Mouse (Mus musculus): ENCODE results near the gene Phlpp1. TPM values are rescaled to one million over a fixed set of nuclear protein-coding genes. Genes with fewer than 3 reads are reported as not detected.

Gene Phlpp1
- polyA plus RNA-seq, 1 experiment from 2014 or later = 9.8 TPM

DNA sequence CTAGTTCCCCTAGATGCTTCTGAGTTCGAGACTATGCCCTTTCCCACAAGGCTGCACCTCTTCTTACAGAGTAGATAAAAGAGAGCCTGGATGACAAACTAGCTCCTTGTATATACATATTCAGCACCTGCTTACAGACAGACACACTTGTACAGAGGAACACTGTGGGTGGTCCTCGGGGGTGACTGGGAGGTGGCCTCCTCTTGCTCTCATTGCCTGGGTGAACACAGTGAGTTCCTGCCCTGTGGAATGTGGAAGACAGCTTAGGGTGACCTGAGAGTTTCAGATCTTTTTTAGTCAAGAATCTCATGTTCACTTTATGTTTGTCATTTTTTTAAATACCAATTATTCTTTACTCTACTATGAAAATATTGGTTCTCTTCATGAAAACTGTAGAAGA is 200.9 kb downstream of the Phlpp1 start:
- Histone ChIP-seq H3K4me3 (ENCODE audit: low read depth, low read length) (no peak overlapping the region), H3K36me3 (ENCODE audit: control insufficient read depth, insufficient read depth, low read length) (no peaks in the 10 kb centered on the region), H3K9ac (ENCODE audit: low read depth, low read length) (no peak overlapping the region), H3K27me3 (ENCODE audit: control insufficient read depth, insufficient read depth, low read length) (no peaks in the 10 kb centered on the region), H3K4me1 (replicated peaks; ENCODE audit: control insufficient read depth, insufficient read depth, low read length) (no peaks in the 10 kb centered on the region), H3K9me3 (ENCODE audit: control insufficient read depth, low read length) (no peaks in the 10 kb centered on the region), H3K4me2 (replicated peaks; ENCODE audit: low read depth, low read length) (no peak overlapping the region), H3K27ac (ENCODE audit: low read depth, low read length) (no peak overlapping the region)
- no peak for ATAC-seq (ENCODE audit: low FRiP score)
- DNase-seq (ENCODE audit: low spot score) = no peak
- 84% methylated on average over 2 of the region's 2 CpGs for WGBS

GRCm38 (mm10) chr1:106373656-106374055 is 202.1 kb downstream of the Phlpp1 start:
- Histone ChIP-seq H3K4me1 (replicated peaks; ENCODE audit: control insufficient read depth, insufficient read depth, low read length) (no peaks in the 10 kb centered on the region), H3K4me3 (ENCODE audit: low read depth, low read length) (no peak overlapping the region), H3K27ac (ENCODE audit: low read depth, low read length) (no peak overlapping the region), H3K27me3 (ENCODE audit: control insufficient read depth, insufficient read depth, low read length) (no peaks in the 10 kb centered on the region), H3K4me2 (replicated peaks; ENCODE audit: low read depth, low read length) (no peak overlapping the region), H3K9ac (ENCODE audit: low read depth, low read length) (no peak overlapping the region), H3K9me3 (ENCODE audit: control insufficient read depth, low read length) (no peaks in the 10 kb centered on the region), H3K36me3 (ENCODE audit: control insufficient read depth, insufficient read depth, low read length) (no peaks in the 10 kb centered on the region)
- no peak for DNase-seq (ENCODE audit: low spot score)
- 93% methylated on average over 1 of the region's 1 CpGs for WGBS
- no peak for ATAC-seq (ENCODE audit: low FRiP score)

GRCm38 (mm10) chr1:106374274-106374673 is 202.7 kb downstream of the Phlpp1 start:
- Histone ChIP-seq H3K4me2 (replicated peaks; ENCODE audit: low read depth, low read length) (no peak overlapping the region), H3K27me3 (ENCODE audit: control insufficient read depth, insufficient read depth, low read length) (no peaks in the 10 kb centered on the region), H3K9me3 (ENCODE audit: control insufficient read depth, low read length) (no peaks in the 10 kb centered on the region), H3K4me3 (ENCODE audit: low read depth, low read length) (no peak overlapping the region), H3K9ac (ENCODE audit: low read depth, low read length) (no peak overlapping the region), H3K4me1 (replicated peaks; ENCODE audit: control insufficient read depth, insufficient read depth, low read length) (no peaks in the 10 kb centered on the region), H3K27ac (ENCODE audit: low read depth, low read length) (no peak overlapping the region), H3K36me3 (ENCODE audit: control insufficient read depth, insufficient read depth, low read length) (no peaks in the 10 kb centered on the region)
- ATAC-seq (ENCODE audit: low FRiP score) (no peak), DNase-seq (ENCODE audit: low spot score) (no peak)
- WGBS = 98% methylated on average over 2 of the region's 2 CpGs

DNA sequence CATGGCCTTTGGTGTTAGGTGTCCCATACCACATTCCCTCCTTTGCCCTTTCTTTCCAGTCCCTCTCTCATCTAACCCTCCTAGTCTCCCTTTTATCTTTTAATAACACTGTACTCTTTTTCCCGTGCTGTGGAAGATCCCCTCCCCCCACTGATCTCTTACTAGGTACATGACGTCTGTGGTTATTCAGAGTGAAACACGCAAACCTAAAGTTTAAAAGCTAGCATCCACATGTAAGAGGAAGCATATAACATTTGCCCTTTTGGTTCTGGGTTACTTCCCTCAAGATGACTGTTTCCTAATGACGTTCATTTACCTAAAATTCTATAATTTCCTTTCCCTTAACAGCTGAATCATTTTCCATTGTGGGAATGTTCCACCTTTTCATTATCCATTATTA is 203.4 kb downstream of the Phlpp1 start:
- no peak overlapping the region for H3K27ac ChIP-seq (ENCODE audit: low read depth, low read length)
- no peaks in the 10 kb centered on the region for H3K27me3 ChIP-seq (ENCODE audit: control insufficient read depth, insufficient read depth, low read length)
- 90% methylated on average over 4 of the region's 4 CpGs for WGBS
- DNase-seq (ENCODE audit: low spot score) = no peak
- no peak overlapping the region for H3K9ac ChIP-seq (ENCODE audit: low read depth, low read length)
- H3K4me1 ChIP-seq (replicated peaks; ENCODE audit: control insufficient read depth, insufficient read depth, low read length) = no peaks in the 10 kb centered on the region
- no peaks in the 10 kb centered on the region for H3K9me3 ChIP-seq (ENCODE audit: control insufficient read depth, low read length)
- H3K36me3 ChIP-seq (ENCODE audit: control insufficient read depth, insufficient read depth, low read length) = no peaks in the 10 kb centered on the region
- H3K4me2 ChIP-seq (replicated peaks; ENCODE audit: low read depth, low read length) = no peak overlapping the region
- no peak overlapping the region for H3K4me3 ChIP-seq (ENCODE audit: low read depth, low read length)
- no peak for ATAC-seq (ENCODE audit: low FRiP score)

DNA sequence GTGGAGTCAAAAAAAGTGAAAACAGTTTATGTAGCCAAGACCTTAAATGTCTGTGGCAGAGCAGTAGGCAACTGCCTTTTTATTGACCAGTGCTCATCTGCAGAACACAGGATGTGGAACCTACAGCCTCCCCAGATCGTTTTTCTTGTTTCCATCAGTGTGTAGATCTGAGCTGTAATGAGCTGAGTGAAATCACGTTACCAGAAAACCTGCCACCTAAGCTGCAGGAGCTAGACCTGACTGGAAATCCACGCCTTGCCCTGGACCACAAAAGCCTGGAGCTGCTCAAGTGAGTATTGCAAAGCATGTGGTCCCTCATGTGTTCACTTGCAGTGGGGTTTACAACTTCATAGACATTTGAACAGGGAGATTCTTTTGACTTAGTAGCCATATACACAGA is 204.5 kb downstream of the Phlpp1 start:
- DNase-seq (ENCODE audit: low spot score) = no peak
- no peak overlapping the region for H3K4me3 ChIP-seq (ENCODE audit: low read depth, low read length)
- H3K4me2 ChIP-seq (replicated peaks; ENCODE audit: low read depth, low read length) = no peak overlapping the region
- H3K9me3 ChIP-seq (ENCODE audit: control insufficient read depth, low read length) = no peaks in the 10 kb centered on the region
- no peaks in the 10 kb centered on the region for H3K27me3 ChIP-seq (ENCODE audit: control insufficient read depth, insufficient read depth, low read length)
- H3K27ac ChIP-seq (ENCODE audit: low read depth, low read length) = no peak overlapping the region
- H3K36me3 ChIP-seq (ENCODE audit: control insufficient read depth, insufficient read depth, low read length) = no peaks in the 10 kb centered on the region
- no peak for ATAC-seq (ENCODE audit: low FRiP score)
- no peak overlapping the region for H3K9ac ChIP-seq (ENCODE audit: low read depth, low read length)
- no peaks in the 10 kb centered on the region for H3K4me1 ChIP-seq (replicated peaks; ENCODE audit: control insufficient read depth, insufficient read depth, low read length)
- WGBS = 81% methylated on average over 3 of the region's 3 CpGs

DNA sequence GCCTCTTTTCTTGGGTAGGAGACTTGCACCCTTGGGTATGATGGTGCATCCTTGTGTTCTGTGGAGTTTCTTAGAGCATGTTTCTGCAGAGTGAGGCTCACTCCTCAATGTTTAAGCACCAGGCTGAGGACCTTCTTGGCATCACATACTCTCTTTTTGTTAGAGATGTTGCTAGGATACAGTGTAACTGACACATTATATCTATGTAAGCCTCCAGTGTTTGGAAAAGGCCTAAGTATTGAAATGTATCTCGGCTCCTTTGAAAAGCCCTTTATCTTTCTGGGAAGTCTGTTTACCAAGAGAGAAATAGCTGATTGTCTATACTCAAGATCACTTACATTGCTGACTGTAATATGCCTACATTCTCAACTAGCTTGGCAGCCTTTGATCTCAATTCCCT is 208.9 kb downstream of the Phlpp1 start:
- 29% methylated on average over 1 of the region's 1 CpGs for whole genome bisulfite sequencing
- no peak overlapping the region for H3K4me2 ChIP-seq (replicated peaks; ENCODE audit: low read depth, low read length)
- no peaks in the 10 kb centered on the region for H3K36me3 ChIP-seq (ENCODE audit: control insufficient read depth, insufficient read depth, low read length)
- no peaks in the 10 kb centered on the region for H3K27me3 ChIP-seq (ENCODE audit: control insufficient read depth, insufficient read depth, low read length)
- H3K4me3 ChIP-seq (ENCODE audit: low read depth, low read length) = no peak overlapping the region
- ATAC-seq (ENCODE audit: low FRiP score) = peak; percentile 63
- H3K4me1 ChIP-seq (replicated peaks; ENCODE audit: control insufficient read depth, insufficient read depth, low read length) = no peaks in the 10 kb centered on the region
- no peaks in the 10 kb centered on the region for H3K9me3 ChIP-seq (ENCODE audit: control insufficient read depth, low read length)
- no peak overlapping the region for H3K9ac ChIP-seq (ENCODE audit: low read depth, low read length)
- no peak overlapping the region for H3K27ac ChIP-seq (ENCODE audit: low read depth, low read length)
- no peak for DNase-seq (ENCODE audit: low spot score)

DNA sequence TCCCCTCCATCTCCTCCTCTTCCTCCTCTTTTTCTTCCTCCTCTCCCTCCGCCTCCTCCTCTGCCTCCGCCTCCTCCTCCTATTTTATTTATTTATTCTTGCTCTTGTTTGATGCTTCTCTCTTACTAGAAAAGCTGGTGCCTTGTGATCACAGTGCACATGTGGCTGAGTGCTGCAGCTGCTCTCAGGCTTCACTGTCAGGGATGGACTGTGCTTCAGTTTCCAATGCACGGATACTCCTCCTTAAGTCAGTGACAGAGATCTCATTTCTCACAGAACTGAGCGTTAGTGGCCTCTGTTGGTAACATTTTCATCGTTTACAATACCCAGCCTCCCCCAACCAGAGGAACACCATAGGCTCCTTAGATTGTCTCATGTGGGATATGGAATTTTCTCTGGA is 215.0 kb downstream of the Phlpp1 start:
- H3K9ac ChIP-seq (ENCODE audit: low read depth, low read length) = no peak overlapping the region
- no peaks in the 10 kb centered on the region for H3K4me1 ChIP-seq (replicated peaks; ENCODE audit: control insufficient read depth, insufficient read depth, low read length)
- no peak for DNase-seq (ENCODE audit: low spot score)
- H3K4me3 ChIP-seq (ENCODE audit: low read depth, low read length) = no peak overlapping the region
- no peak overlapping the region for H3K4me2 ChIP-seq (replicated peaks; ENCODE audit: low read depth, low read length)
- no peak for ATAC-seq (ENCODE audit: low FRiP score)
- H3K9me3 ChIP-seq (ENCODE audit: control insufficient read depth, low read length) = no peaks in the 10 kb centered on the region
- H3K36me3 ChIP-seq (ENCODE audit: control insufficient read depth, insufficient read depth, low read length) = no peaks in the 10 kb centered on the region
- H3K27ac ChIP-seq (ENCODE audit: low read depth, low read length) = no peak overlapping the region
- 88% methylated on average over 5 of the region's 5 CpGs for WGBS
- H3K27me3 ChIP-seq (ENCODE audit: control insufficient read depth, insufficient read depth, low read length) = no peaks in the 10 kb centered on the region

- Histone ChIP-seq H3K4me3 (ENCODE audit: low read depth, low read length) (no peak overlapping the region), H3K9me3 (ENCODE audit: control insufficient read depth, low read length) (no peaks in the 10 kb centered on the region), H3K9ac (ENCODE audit: low read depth, low read length) (no peak overlapping the region), H3K27ac (ENCODE audit: low read depth, low read length) (no peak overlapping the region), H3K4me2 (replicated peaks; ENCODE audit: low read depth, low read length) (no peak overlapping the region), H3K36me3 (ENCODE audit: control insufficient read depth, insufficient read depth, low read length) (0 out of 2 replicates have a peak, but pooled peaks cover 2% of the 10 kb centered on the region), H3K27me3 (ENCODE audit: control insufficient read depth, insufficient read depth, low read length) (no peaks in the 10 kb centered on the region), H3K4me1 (replicated peaks; ENCODE audit: control insufficient read depth, insufficient read depth, low read length) (no peaks in the 10 kb centered on the region)
- ATAC-seq (ENCODE audit: low FRiP score) = no peak
- DNase-seq (ENCODE audit: low spot score) = no peak
- 93% methylated on average over 4 of the region's 4 CpGs for WGBS
These were observed 215.7 kb downstream of the Phlpp1 start for GRCm38 (mm10) chr1:106387264-106387663.

GRCm38 (mm10) chr1:106389673-106390072 is 218.1 kb downstream of the Phlpp1 start:
- ATAC-seq (ENCODE audit: low FRiP score) (peak; percentile 68), DNase-seq (ENCODE audit: low spot score) (peak; percentile 83)
- Histone ChIP-seq H3K36me3 (ENCODE audit: control insufficient read depth, insufficient read depth, low read length) (0 out of 2 replicates have a peak, but pooled peaks cover 3% of the 10 kb centered on the region), H3K4me1 (replicated peaks; ENCODE audit: control insufficient read depth, insufficient read depth, low read length) (no peaks in the 10 kb centered on the region), H3K27me3 (ENCODE audit: control insufficient read depth, insufficient read depth, low read length) (no peaks in the 10 kb centered on the region), H3K27ac (ENCODE audit: low read depth, low read length) (no peak overlapping the region), H3K4me3 (ENCODE audit: low read depth, low read length) (no peak overlapping the region), H3K9me3 (ENCODE audit: control insufficient read depth, low read length) (no peaks in the 10 kb centered on the region), H3K9ac (ENCODE audit: low read depth, low read length) (no peak overlapping the region), H3K4me2 (replicated peaks; ENCODE audit: low read depth, low read length) (no peak overlapping the region)
- WGBS = 29% methylated on average over 5 of the region's 5 CpGs

All from hindbrain, embryonic 11.5 days (tissue).